Mouse (Mus musculus) common myeloid progenitor, adult 5-6 weeks (primary cell): ENCODE results near the gene Med22. TPM values are rescaled to one million over a fixed set of nuclear protein-coding genes. Genes with fewer than 3 reads are reported as not detected.
A peak's percentile ranks its signal among the peaks of the same experiment; 100 is the strongest.
"Not testable (repeated sequence)": the region's sequence is repeated elsewhere in the genome, so short reads cannot be mapped to it uniquely, and the experiment has no call there.

Experiments
- ATAC-seq: replicated peaks from 2 replicates; pipeline ENCODE4 v1.8.0; 2016; ENCODE audit warnings: low read depth, mild to moderate bottlenecking, moderate TSS enrichment, inconsistent platforms; ENCODE audit not compliant: poor library complexity, severe bottlenecking
- total RNA-seq: library from RNA; stranded (forward); fragments of 200-1000, 187-1606 nt; gene quantifications from 2 replicates; pipeline ENCODE4 v1.2.3, GENCODE M21; 2017

Gene Med22
- total RNA-seq, 1 experiment from 2014 or later = 17.0 TPM

GRCm38 (mm10) chr2:26885541-26885940 is 24.9 kb downstream of the Med22 start:
- not testable (repeated sequence) for ATAC-seq

DNA sequence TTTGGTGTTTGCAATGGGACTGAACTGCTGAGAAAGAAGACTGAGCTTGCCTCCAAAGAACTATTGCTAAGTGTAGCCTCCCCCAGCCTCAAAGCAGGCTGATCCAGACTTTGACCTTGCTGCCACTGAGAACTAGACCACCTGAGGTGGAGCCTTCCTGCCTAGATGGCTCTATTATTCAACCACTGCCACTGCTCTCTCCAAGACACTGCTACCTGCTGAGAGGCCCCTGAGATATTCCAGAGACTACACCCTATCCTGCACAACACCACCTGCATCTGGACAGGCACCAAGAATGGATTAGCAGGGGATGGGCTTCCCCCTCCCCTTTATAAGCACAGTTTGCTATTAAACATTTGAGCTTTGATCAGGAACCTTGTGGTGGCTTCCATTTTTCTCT is 31.9 kb downstream of the Med22 start:
- no peak for ATAC-seq

DNA sequence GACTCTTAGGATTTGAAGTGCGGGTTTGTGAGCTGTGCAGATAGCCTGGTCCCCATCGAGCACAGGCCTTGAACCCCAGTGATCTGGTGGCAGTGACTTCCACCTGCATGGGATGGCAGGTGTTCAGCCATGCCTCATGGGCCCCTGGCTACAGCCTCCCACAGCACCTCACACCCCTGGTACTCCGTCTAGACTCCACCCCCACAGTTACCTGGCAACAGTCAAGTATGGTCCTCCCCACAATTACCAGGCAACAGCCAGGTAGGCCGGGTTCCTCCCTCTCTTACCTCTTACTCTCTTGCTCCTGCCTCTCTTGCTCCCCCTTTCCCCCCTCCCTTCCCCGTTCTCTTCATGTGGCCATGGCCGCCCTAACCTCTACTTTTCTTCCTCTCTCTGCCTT is 39.8 kb downstream of the Med22 start:
- no peak for ATAC-seq

DNA sequence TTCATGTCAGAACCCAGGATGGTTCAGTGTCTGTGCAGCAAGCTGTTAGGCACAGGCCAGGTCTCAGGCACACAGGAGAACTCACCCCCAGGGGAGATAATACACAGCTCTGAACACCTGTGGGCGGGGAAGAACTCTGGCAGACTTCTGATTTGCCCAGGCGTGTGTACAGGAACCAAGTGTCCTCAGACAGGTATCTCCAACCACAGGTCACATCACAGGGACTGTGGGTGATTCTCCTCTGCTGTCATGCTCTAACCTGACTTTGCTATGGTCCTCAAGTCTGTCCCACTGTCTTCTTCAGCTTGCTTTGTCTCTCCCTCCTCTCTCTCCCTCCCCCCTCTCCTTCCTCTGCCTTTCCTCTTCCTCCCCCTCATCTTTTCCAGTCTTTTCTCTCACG is 45.6 kb downstream of the Med22 start, which contains the start of gene Abo:
Abo (minus strand) TSS at position 101 of the 400 bp plus-strand sequence.
- no peak for ATAC-seq

- ATAC-seq = peak; percentile 36; the same call in 1 of the 2 replicates
Observed at GRCm38 (mm10) chr2:26862856-26863255, 47.6 kb downstream of the Med22 start.

Other genes starting within 250 kb of the Med22 start
- gene Lcn4, start 239.4 kb downstream of the Med22 start, total RNA-seq = not detected in 2 replicates
- gene Abo, start 45.7 kb downstream of the Med22 start, total RNA-seq = not detected in 2 replicates
- gene Surf6, start 7.8 kb downstream of the Med22 start, total RNA-seq = 55.1 and 68.0 TPM in 2 replicates
- 2,462 and 2,597 TPM in 2 replicates for gene Rpl7a, start 87 bp upstream of the Med22 start, total RNA-seq
- 85.6 and 92.0 TPM in 2 replicates for gene Surf2, start 5.7 kb upstream of the Med22 start, total RNA-seq
- 37.1 and 43.2 TPM in 2 replicates for gene Surf1, start 5.9 kb upstream of the Med22 start, total RNA-seq
- 50.3 and 51.5 TPM in 2 replicates for gene Surf4, start 23.3 kb upstream of the Med22 start, total RNA-seq
- 0.23 TPM in 1 of 2 replicates, not detected in the other for gene Stkld1, start 23.4 kb upstream of the Med22 start, total RNA-seq
- 94.5 and 117 TPM in 2 replicates for gene Rexo4, start 53.7 kb upstream of the Med22 start, total RNA-seq
- not detected in 2 replicates for gene Adamts13, start 62.7 kb upstream of the Med22 start, total RNA-seq
- 5.9 and 8.3 TPM in 2 replicates for gene Cacfd1, start 99.2 kb upstream of the Med22 start, total RNA-seq
- 2.5 and 5.7 TPM in 2 replicates for gene Slc2a6, start 117.3 kb upstream of the Med22 start, total RNA-seq
- gene Mymk, start 161.5 kb upstream of the Med22 start, total RNA-seq = not detected in 2 replicates
- not detected in 2 replicates for gene Adamtsl2, start 168.7 kb upstream of the Med22 start, total RNA-seq
- not detected in 2 replicates for gene Fam163b, start 231.8 kb upstream of the Med22 start, total RNA-seq